Mouse (Mus musculus): ENCODE data around the gene Disp3. TPM values are rescaled to one million over a fixed set of nuclear protein-coding genes. Genes with fewer than 3 reads are reported as not detected.

Gene Disp3
- polyA plus RNA-seq (2015; fragmentation: Nextera tagmentation; extraction: Ambion mirVana): 0.03 TPM in 1 of 2 replicates, not detected in the other

DNA sequence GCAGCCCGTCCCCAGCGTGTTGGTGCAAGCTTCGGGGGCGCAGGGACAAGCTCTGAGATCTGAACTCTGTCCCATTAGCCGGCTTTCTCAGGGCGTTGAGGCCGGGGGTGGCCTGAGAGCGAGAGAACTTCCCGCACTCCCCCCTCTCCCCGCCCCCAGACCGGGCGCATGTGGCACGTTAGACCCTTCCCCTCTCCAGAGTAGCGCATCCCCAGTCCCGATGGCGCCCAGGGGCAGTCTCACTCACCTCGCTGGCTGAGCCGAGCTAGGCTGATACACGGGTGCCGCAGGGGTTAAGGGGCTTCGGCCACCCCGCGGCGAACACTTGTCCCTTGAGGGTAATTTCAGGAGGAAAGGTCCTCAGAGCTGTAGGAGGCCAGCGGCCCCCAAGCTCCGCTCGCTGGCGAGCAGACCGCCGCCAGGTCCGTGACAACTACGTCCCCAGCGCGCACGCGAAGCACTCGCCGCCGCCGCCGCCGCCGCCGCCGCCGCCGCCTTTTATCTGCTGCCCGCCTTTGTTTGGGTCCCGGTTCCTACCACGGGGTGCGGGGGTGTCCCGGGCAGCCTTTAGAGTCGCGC, at the start of gene Disp3:
Gene Disp3 (minus strand): TSS at position 490 of the 579 bp plus-strand sequence.

Other genes with a start within 250 kb of the Disp3 start
- gene Clcn6, start 249.1 kb downstream of the Disp3 start, polyA plus RNA-seq (2015; fragmentation: Nextera tagmentation; extraction: Ambion mirVana): 3.4 and 3.5 TPM in 2 replicates
- 13.2 and 14.2 TPM in 2 replicates for gene Mthfr, start 248.9 kb downstream of the Disp3 start, polyA plus RNA-seq (2015; fragmentation: Nextera tagmentation; extraction: Ambion mirVana)
- 18.8 and 22.3 TPM in 2 replicates for gene Agtrap, start 199.9 kb downstream of the Disp3 start, polyA plus RNA-seq (2015; fragmentation: Nextera tagmentation; extraction: Ambion mirVana)
- 26.0 and 26.7 TPM in 2 replicates for gene Mad2l2, start 157.6 kb downstream of the Disp3 start, polyA plus RNA-seq (2015; fragmentation: Nextera tagmentation; extraction: Ambion mirVana)
- 0.03 and 0.04 TPM in 2 replicates for gene Draxin, start 157.3 kb downstream of the Disp3 start, polyA plus RNA-seq (2015; fragmentation: Nextera tagmentation; extraction: Ambion mirVana)
- gene Fbxo6, start 135.8 kb downstream of the Disp3 start, polyA plus RNA-seq (2015; fragmentation: Nextera tagmentation; extraction: Ambion mirVana): 31.6 and 32.0 TPM in 2 replicates
- 0.54 and 0.95 TPM in 2 replicates for gene Fbxo44, start 127.5 kb downstream of the Disp3 start, polyA plus RNA-seq (2015; fragmentation: Nextera tagmentation; extraction: Ambion mirVana)
- gene Fbxo2, start 127.3 kb downstream of the Disp3 start, polyA plus RNA-seq (2015; fragmentation: Nextera tagmentation; extraction: Ambion mirVana): 0.12 and 0.17 TPM in 2 replicates
- gene Ubiad1, start 156.8 kb upstream of the Disp3 start, polyA plus RNA-seq (2015; fragmentation: Nextera tagmentation; extraction: Ambion mirVana): 12.1 and 12.2 TPM in 2 replicates
- 12.2 and 15.8 TPM in 2 replicates for gene Mtor, start 160.6 kb upstream of the Disp3 start, polyA plus RNA-seq (2015; fragmentation: Nextera tagmentation; extraction: Ambion mirVana)
- gene Angptl7, start 212.5 kb upstream of the Disp3 start, polyA plus RNA-seq (2015; fragmentation: Nextera tagmentation; extraction: Ambion mirVana): 2.0 and 2.4 TPM in 2 replicates